Mouse (Mus musculus): Measurements from ENCODE around the gene Zzz3. TPM values are rescaled to one million over a fixed set of nuclear protein-coding genes. Genes with fewer than 3 reads are reported as not detected.
A peak's percentile ranks its signal among the peaks of the same experiment; 100 is the strongest.
"Not testable (repeated sequence)": the region's sequence is repeated elsewhere in the genome, so short reads cannot be mapped to it uniquely, and the experiment has no call there.

Gene Zzz3
- polyA plus RNA-seq, 1 experiment from 2014 or later = 44.0 TPM

- 92% methylated on average over 3 of the region's 4 CpGs for WGBS
- Histone ChIP-seq H3K4me1 (ENCODE audit: control insufficient read depth, insufficient read depth, low read length) (no peaks in the 10 kb centered on the region), H3K27ac (ENCODE audit: low read depth, low read length) (no peak overlapping the region), H3K9ac (ENCODE audit: low read length) (no peak overlapping the region), H3K9me3 (replicated peaks; ENCODE audit: control insufficient read depth, low read length) (no peaks in the 10 kb centered on the region), H3K4me2 (ENCODE audit: low read length) (no peak overlapping the region), H3K4me3 (ENCODE audit: low read depth, low read length) (no peak overlapping the region), H3K27me3 (replicated peaks; ENCODE audit: control insufficient read depth, insufficient read depth, low read length) (no peaks in the 10 kb centered on the region), H3K36me3 (ENCODE audit: control insufficient read depth, insufficient read depth, low read length) (peaks cover 73% of the 10 kb centered on the region)
- ATAC-seq (no peak), DNase-seq (ENCODE audit: low spot score) (no peak)
Observed at GRCm38 (mm10) chr3:152453163-152453562, 57.9 kb downstream of the Zzz3 start.

DNA sequence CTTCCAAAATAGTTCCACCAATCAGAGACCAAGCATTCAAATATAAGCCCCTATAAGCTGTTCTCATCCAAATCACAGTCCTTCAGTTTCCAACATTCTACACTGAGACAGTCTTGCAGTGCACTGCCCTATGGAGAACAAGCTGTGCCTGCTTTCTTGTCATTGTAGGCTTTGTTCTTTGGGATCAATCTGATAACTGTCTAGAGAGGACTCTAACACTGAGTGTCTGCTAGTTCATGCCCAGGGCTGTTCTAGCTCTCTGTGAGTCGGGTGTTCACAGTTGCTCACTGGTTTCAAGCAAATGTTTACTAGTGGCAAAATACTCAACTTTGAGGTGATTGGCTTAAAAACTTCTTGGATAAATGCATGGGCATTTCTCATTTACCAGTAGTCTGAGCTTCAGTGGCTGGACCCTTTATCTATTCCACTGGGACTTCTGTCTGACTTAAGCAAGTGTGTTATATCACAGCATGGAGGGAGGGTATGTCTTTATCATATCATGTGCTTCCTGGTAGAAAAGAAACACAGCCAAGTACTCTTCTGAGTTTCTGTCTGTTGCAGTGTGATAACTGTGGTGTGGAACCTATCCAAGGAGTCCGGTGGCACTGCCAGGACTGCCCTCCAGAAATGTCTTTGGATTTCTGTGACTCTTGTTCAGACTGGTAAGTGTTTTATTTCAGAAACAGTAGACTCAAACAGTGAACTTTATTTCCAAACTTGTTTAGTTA, 62.2 kb downstream of the Zzz3 start:
- no peaks in the 10 kb centered on the region for H3K4me1 ChIP-seq (ENCODE audit: control insufficient read depth, insufficient read depth, low read length)
- H3K9me3 ChIP-seq (replicated peaks; ENCODE audit: control insufficient read depth, low read length) = no peaks in the 10 kb centered on the region
- H3K27ac ChIP-seq (ENCODE audit: low read depth, low read length) = no peak overlapping the region
- DNase-seq (ENCODE audit: low spot score) (no peak), ATAC-seq (no peak)
- H3K4me3 ChIP-seq (ENCODE audit: low read depth, low read length) = no peak overlapping the region
- no peaks in the 10 kb centered on the region for H3K27me3 ChIP-seq (replicated peaks; ENCODE audit: control insufficient read depth, insufficient read depth, low read length)
- no peak overlapping the region for H3K4me2 ChIP-seq (ENCODE audit: low read length)
- H3K36me3 ChIP-seq (ENCODE audit: control insufficient read depth, insufficient read depth, low read length) = peaks cover 62% of the 10 kb centered on the region
- no peak overlapping the region for H3K9ac ChIP-seq (ENCODE audit: low read length)
- WGBS = 93% methylated on average over 2 of the region's 2 CpGs

DNA sequence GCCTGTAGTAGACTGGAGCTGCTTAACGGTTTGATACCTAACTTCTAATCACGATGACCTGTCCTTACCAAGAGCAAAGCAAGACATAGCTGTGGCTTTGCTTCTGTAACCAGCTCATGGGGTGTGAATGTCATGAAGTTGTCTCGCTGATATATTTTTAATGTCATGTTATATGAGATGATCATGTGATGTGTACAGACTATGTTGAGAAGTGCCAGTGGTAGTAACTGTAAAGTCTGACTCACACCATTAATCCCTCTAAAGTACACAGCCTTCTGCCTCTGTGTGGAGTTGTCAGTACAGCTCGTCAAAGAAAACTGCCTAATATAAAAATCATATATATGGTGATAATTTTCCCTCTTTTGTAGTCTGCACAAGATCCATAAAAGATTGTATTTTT, 63.6 kb downstream of the Zzz3 start:
- DNase-seq (ENCODE audit: low spot score); ATAC-seq; H3K4me3 ChIP-seq (ENCODE audit: low read depth, low read length); H3K4me2 ChIP-seq (ENCODE audit: low read length); H3K27ac ChIP-seq (ENCODE audit: low read depth, low read length); H3K9ac ChIP-seq (ENCODE audit: low read length); H3K9me3 ChIP-seq (replicated peaks; ENCODE audit: control insufficient read depth, low read length); H3K27me3 ChIP-seq (replicated peaks; ENCODE audit: control insufficient read depth, insufficient read depth, low read length); H3K4me1 ChIP-seq (ENCODE audit: control insufficient read depth, insufficient read depth, low read length): not testable (repeated sequence)
- H3K36me3 ChIP-seq (ENCODE audit: control insufficient read depth, insufficient read depth, low read length) = peaks cover 59% of the 10 kb centered on the region
- 89% methylated on average over 4 of the region's 4 CpGs for WGBS

DNA sequence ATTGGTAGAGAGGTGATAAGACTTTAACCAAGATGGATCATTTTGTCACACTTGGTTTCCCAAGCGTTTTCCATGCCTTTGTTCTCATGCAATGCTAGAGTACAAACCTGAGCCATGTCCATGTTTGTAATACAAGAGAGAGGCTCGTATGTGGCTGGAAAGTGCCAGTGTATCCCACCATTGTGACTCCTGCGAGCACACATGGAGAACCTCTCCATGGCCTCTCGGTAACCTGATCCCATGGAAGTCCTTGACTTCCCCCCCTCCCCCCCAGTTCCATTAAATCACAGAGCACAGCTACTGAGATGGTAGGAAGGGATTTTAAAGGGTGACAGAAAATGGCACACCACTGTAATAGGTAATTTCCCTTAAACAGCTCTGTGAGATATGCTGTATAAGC, 65.5 kb downstream of the Zzz3 start:
- WGBS = 64% methylated on average over 4 of the region's 4 CpGs

DNA sequence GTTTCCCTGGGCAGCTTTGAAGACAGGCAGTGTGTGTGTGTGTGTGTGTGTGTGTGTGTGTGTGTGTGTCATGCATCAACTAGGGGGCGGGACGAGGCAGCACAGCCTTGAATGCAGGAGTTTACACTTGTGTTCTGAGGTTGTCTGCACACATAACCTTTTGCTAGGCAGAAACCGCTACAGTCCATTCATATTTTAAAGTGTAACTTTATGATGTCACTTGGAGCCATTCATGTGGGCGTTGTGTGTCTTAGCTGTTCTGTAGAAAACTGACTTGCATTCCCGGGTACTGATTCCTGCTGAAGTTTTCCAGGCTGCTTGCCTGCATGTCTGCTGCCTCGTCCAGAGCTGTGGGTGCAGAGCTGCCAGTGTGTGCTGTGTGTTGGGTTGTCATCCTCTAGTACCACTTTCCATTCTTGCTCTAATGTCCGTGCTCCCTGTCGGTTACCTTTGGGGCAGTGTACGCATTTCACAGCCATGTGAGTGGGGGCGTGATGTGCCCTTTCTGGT, 66.8 kb downstream of the Zzz3 start:
- Histone ChIP-seq H3K4me2 (ENCODE audit: low read length) (no peak overlapping the region), H3K36me3 (ENCODE audit: control insufficient read depth, insufficient read depth, low read length) (peaks cover 36% of the 10 kb centered on the region), H3K27me3 (replicated peaks; ENCODE audit: control insufficient read depth, insufficient read depth, low read length) (no peaks in the 10 kb centered on the region), H3K9ac (ENCODE audit: low read length) (no peak overlapping the region), H3K4me3 (ENCODE audit: low read depth, low read length) (no peak overlapping the region), H3K9me3 (replicated peaks; ENCODE audit: control insufficient read depth, low read length) (no peaks in the 10 kb centered on the region), H3K27ac (ENCODE audit: low read depth, low read length) (no peak overlapping the region), H3K4me1 (ENCODE audit: control insufficient read depth, insufficient read depth, low read length) (no peaks in the 10 kb centered on the region)
- DNase-seq (ENCODE audit: low spot score) (no peak), ATAC-seq (no peak)
- WGBS = 88% methylated on average over 10 of the region's 10 CpGs

More for the DNA sequence above, 65.5 kb downstream of the Zzz3 start:
- DNase-seq (ENCODE audit: low spot score) = no peak
- Histone ChIP-seq H3K27ac (ENCODE audit: low read depth, low read length) (no peak overlapping the region), H3K9me3 (replicated peaks; ENCODE audit: control insufficient read depth, low read length) (no peaks in the 10 kb centered on the region), H3K4me2 (ENCODE audit: low read length) (no peak overlapping the region), H3K27me3 (replicated peaks; ENCODE audit: control insufficient read depth, insufficient read depth, low read length) (no peaks in the 10 kb centered on the region), H3K4me3 (ENCODE audit: low read depth, low read length) (no peak overlapping the region), H3K4me1 (ENCODE audit: control insufficient read depth, insufficient read depth, low read length) (no peaks in the 10 kb centered on the region), H3K9ac (ENCODE audit: low read length) (no peak overlapping the region), H3K36me3 (ENCODE audit: control insufficient read depth, insufficient read depth, low read length) (peaks cover 49% of the 10 kb centered on the region)
- no peak for ATAC-seq

- Histone ChIP-seq H3K36me3 (ENCODE audit: control insufficient read depth, insufficient read depth, low read length) (peaks cover 29% of the 10 kb centered on the region), H3K4me2 (ENCODE audit: low read length) (no peak overlapping the region), H3K4me1 (ENCODE audit: control insufficient read depth, insufficient read depth, low read length) (no peaks in the 10 kb centered on the region), H3K27me3 (replicated peaks; ENCODE audit: control insufficient read depth, insufficient read depth, low read length) (no peaks in the 10 kb centered on the region), H3K9ac (ENCODE audit: low read length) (no peak overlapping the region), H3K27ac (ENCODE audit: low read depth, low read length) (no peak overlapping the region), H3K4me3 (ENCODE audit: low read depth, low read length) (no peak overlapping the region), H3K9me3 (replicated peaks; ENCODE audit: control insufficient read depth, low read length) (no peaks in the 10 kb centered on the region)
- DNase-seq (ENCODE audit: low spot score) = no peak
- 93% methylated on average over 10 of the region's 10 CpGs for WGBS
- ATAC-seq = no peak
Observed at GRCm38 (mm10) chr3:152462900-152463299, 67.6 kb downstream of the Zzz3 start.

GRCm38 (mm10) chr3:152464462-152464861, 69.2 kb downstream of the Zzz3 start:
- peaks cover 20% of the 10 kb centered on the region for H3K36me3 ChIP-seq (ENCODE audit: control insufficient read depth, insufficient read depth, low read length)
- no peak for DNase-seq (ENCODE audit: low spot score)
- no peaks in the 10 kb centered on the region for H3K9me3 ChIP-seq (replicated peaks; ENCODE audit: control insufficient read depth, low read length)
- H3K4me3 ChIP-seq (ENCODE audit: low read depth, low read length) = no peak overlapping the region
- no peaks in the 10 kb centered on the region for H3K4me1 ChIP-seq (ENCODE audit: control insufficient read depth, insufficient read depth, low read length)
- no peak overlapping the region for H3K27ac ChIP-seq (ENCODE audit: low read depth, low read length)
- 96% methylated on average over 3 of the region's 3 CpGs for WGBS
- H3K27me3 ChIP-seq (replicated peaks; ENCODE audit: control insufficient read depth, insufficient read depth, low read length) = no peaks in the 10 kb centered on the region
- 0 out of 2 replicates have a peak, but pooled peaks have one; percentile 28 for ATAC-seq
- no peak overlapping the region for H3K4me2 ChIP-seq (ENCODE audit: low read length)
- no peak overlapping the region for H3K9ac ChIP-seq (ENCODE audit: low read length)

DNA sequence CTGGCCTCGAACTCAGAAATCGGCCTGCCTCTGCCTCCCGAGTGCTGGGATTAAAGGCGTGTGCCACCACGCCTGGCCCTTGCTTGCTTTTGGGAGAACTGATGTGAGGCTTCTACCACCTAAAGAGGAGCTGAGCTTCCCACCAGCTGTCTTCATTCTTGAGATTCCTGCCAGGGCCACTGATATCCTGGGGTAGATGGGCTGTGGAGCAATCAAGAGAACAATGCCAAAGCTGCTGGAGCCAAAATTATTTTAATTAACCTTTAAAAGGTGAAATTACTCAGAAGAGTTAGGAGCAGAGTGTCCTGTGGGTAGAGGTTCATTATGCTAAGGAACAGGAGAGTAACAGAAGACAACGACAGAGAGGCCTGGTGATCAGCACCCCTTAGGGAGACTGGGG, 70.1 kb downstream of the Zzz3 start:
- Histone ChIP-seq H3K9me3 (replicated peaks; ENCODE audit: control insufficient read depth, low read length) (no peaks in the 10 kb centered on the region), H3K4me3 (ENCODE audit: low read depth, low read length) (no peak overlapping the region), H3K27ac (ENCODE audit: low read depth, low read length) (no peak overlapping the region), H3K36me3 (ENCODE audit: control insufficient read depth, insufficient read depth, low read length) (peaks cover 18% of the 10 kb centered on the region), H3K4me1 (ENCODE audit: control insufficient read depth, insufficient read depth, low read length) (no peaks in the 10 kb centered on the region), H3K4me2 (ENCODE audit: low read length) (no peak overlapping the region), H3K27me3 (replicated peaks; ENCODE audit: control insufficient read depth, insufficient read depth, low read length) (no peaks in the 10 kb centered on the region), H3K9ac (ENCODE audit: low read length) (no peak overlapping the region)
- ATAC-seq (no peak), DNase-seq (ENCODE audit: low spot score) (no peak)
- WGBS = 83% methylated on average over 6 of the region's 6 CpGs

DNA sequence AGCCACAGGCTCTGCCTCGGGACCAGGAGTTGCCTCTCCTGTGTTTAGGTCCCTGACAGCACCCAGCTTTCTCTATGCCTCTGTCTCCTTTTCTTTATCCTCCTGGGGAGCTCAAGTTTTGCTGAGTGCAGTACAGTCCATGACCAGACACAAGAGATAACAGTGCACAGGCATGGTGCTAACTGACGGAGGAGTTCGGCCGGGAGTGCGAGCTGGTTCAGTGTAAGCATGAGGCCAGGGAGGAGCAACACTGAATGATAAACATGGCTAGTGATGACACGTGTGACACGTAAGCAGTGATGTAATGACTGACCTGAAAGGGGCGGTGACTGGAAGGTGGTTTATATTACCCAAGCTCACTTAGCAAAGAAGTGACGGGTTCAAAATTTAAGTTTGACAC, 71.6 kb downstream of the Zzz3 start:
- no peak for ATAC-seq
- Histone ChIP-seq H3K27ac (ENCODE audit: low read depth, low read length) (no peak overlapping the region), H3K27me3 (replicated peaks; ENCODE audit: control insufficient read depth, insufficient read depth, low read length) (no peaks in the 10 kb centered on the region), H3K9me3 (replicated peaks; ENCODE audit: control insufficient read depth, low read length) (no peaks in the 10 kb centered on the region), H3K36me3 (ENCODE audit: control insufficient read depth, insufficient read depth, low read length) (peaks cover 8% of the 10 kb centered on the region), H3K4me3 (ENCODE audit: low read depth, low read length) (no peak overlapping the region), H3K4me1 (ENCODE audit: control insufficient read depth, insufficient read depth, low read length) (no peaks in the 10 kb centered on the region), H3K4me2 (ENCODE audit: low read length) (no peak overlapping the region), H3K9ac (ENCODE audit: low read length) (no peak overlapping the region)
- no peak for DNase-seq (ENCODE audit: low spot score)
- 95% methylated on average over 9 of the region's 9 CpGs for WGBS

Data from forebrain, embryonic 14.5 days (tissue).